Mouse (Mus musculus) cerebellum, adult 18-20 months (tissue): ENCODE results near the gene Clcn1.
A peak's percentile ranks its signal among the peaks of the same experiment; 100 is the strongest.

ENCODE experiments used
- DNase-seq, 2 experiments: peaks; one replicate each; pipeline ENCODE4 v3.0.0; 2021

Clcn1 gene

GRCm38 (mm10) chr6:42350968-42351775 is 64.7 kb downstream of the Clcn1 start:
- peak in 1 of 2 experiments; percentile 29 for DNase-seq

- DNase-seq, result no peak
Measured at GRCm38 (mm10) chr6:42351776-42352485, 65.4 kb downstream of the Clcn1 start.

GRCm38 (mm10) chr6:42352486-42352846 is 66.0 kb downstream of the Clcn1 start:
- DNase-seq, result no peak

GRCm38 (mm10) chr6:42353180-42353579 is 66.7 kb downstream of the Clcn1 start:
- DNase-seq, result no peak

GRCm38 (mm10) chr6:42354076-42355019 is 67.9 kb downstream of the Clcn1 start:
- DNase-seq, result peak in 1 of 2 experiments; percentile 32

GRCm38 (mm10) chr6:42355366-42355765 is 68.9 kb downstream of the Clcn1 start:
- DNase-seq, result no peak

GRCm38 (mm10) chr6:42355794-42356600 is 69.5 kb downstream of the Clcn1 start:
- no peak for DNase-seq

- no peak for DNase-seq
Measured at GRCm38 (mm10) chr6:42356913-42357312, 70.4 kb downstream of the Clcn1 start.

- no peak for DNase-seq
Measured at GRCm38 (mm10) chr6:42357901-42358300, 71.4 kb downstream of the Clcn1 start.

- DNase-seq, result no peak
Measured at GRCm38 (mm10) chr6:42358901-42359300, 72.4 kb downstream of the Clcn1 start.

GRCm38 (mm10) chr6:42359364-42360147 is 73.1 kb downstream of the Clcn1 start:
- DNase-seq, result no peak

- no peak for DNase-seq
Measured at GRCm38 (mm10) chr6:42360231-42360840, 73.9 kb downstream of the Clcn1 start.

- DNase-seq, result no peak
Measured at GRCm38 (mm10) chr6:42361041-42361895, 74.8 kb downstream of the Clcn1 start.

- peak in 1 of 2 experiments; percentile 13 for DNase-seq
Measured at GRCm38 (mm10) chr6:42362074-42362473, 75.6 kb downstream of the Clcn1 start.

GRCm38 (mm10) chr6:42362497-42362896 is 76.0 kb downstream of the Clcn1 start:
- peak in 1 of 2 experiments; percentile 15 for DNase-seq

GRCm38 (mm10) chr6:42362974-42363373 is 76.5 kb downstream of the Clcn1 start:
- DNase-seq, result peak; percentile 35 to 41

GRCm38 (mm10) chr6:42364066-42364465 is 77.6 kb downstream of the Clcn1 start:
- no peak for DNase-seq

- no peak for DNase-seq
Measured at GRCm38 (mm10) chr6:42364607-42365006, 78.1 kb downstream of the Clcn1 start.

GRCm38 (mm10) chr6:42365215-42365614 is 78.7 kb downstream of the Clcn1 start:
- DNase-seq, result no peak
